Mouse (Mus musculus) heart, adult 2 months (tissue): ENCODE measurements at regions not wholly inside any gene's neighbourhood (a gene's known extent, or its start where the extent isn't known, plus 50 kb on each side); places are given as distances from the start of the nearest gene placed in this dataset.

Experiments
- CTCF ChIP-seq: fragments of 200-600 bp; IDR thresholded peaks from 2 replicates; pipeline ENCODE4 v1.8.1; 2022; ENCODE audit warnings: antibody characterized with exemption, mild to moderate bottlenecking, moderate library complexity
- EP300 ChIP-seq: fragments of 200-500 bp; IDR thresholded peaks from 2 replicates; pipeline ENCODE4 v1.6.1; 2011; ENCODE audit warnings: low read depth, low read length, control low read depth; ENCODE audit not compliant: insufficient read depth
- POLR2A ChIP-seq: fragments of 200-500 bp; IDR thresholded peaks from 2 replicates; pipeline ENCODE4 v1.6.1; 2011; ENCODE audit warnings: mild to moderate bottlenecking, low read depth, low read length, control low read depth; ENCODE audit not compliant: insufficient read depth

- TF ChIP-seq EP300 (no peak), POLR2A (no peak), CTCF (no peak)
Observed at GRCm38 (mm10) chr7:124907662-124908296, 536.7 kb upstream of the Kdm8 start.
